Mouse (Mus musculus) gastrocnemius, postnatal 14 days (tissue): ENCODE measurements around the gene Wdr63. TPM values are rescaled to one million over a fixed set of nuclear protein-coding genes. Genes with fewer than 3 reads are reported as not detected.

Experiments used
- DNase-seq: peaks from one replicate; pipeline ENCODE4 v3.0.0; 2021; ENCODE audit warnings: mixed read lengths
- intact Hi-C: fragments of 180-260 bp; cut with DNase I; formaldehyde crosslinking; loops from one replicate; pipeline ENCODE4 v1.15.1; 2025; ENCODE audit warnings: low total_unique reads
- total RNA-seq, 2 experiments: library from RNA; stranded (reverse); gene quantifications; 2 replicates each; pipeline ENCODE4 v1.2.3; 2021

Gene Wdr63
- total RNA-seq, 2 experiments from 2014 or later: not detected

- intact Hi-C loops: loop anchor here (2.0 to 5.0 kb wide), 2 partner anchors 107 to 117 kb away; no protein-coding TSS in a partner anchor
- DNase-seq: no peak
Observed at GRCm38 (mm10) chr3:146059356-146059926, 48.5 kb downstream of the Wdr63 start.

- intact Hi-C loops: loop anchor here (2.0 to 5.0 kb wide), 2 partner anchors 106 to 119 kb away; no protein-coding TSS in a partner anchor
- peak; percentile 64 for DNase-seq
Observed at GRCm38 (mm10) chr3:146058263-146058662, 49.7 kb downstream of the Wdr63 start.

- DNase-seq: no peak
- intact Hi-C loops: loop anchor here (5.0 kb wide), 1 partner anchor 105 kb away; no protein-coding TSS in a partner anchor
Observed at GRCm38 (mm10) chr3:146057131-146057530, 50.8 kb downstream of the Wdr63 start.

- DNase-seq: no peak
- intact Hi-C loops: no loop called here
Observed at GRCm38 (mm10) chr3:146053873-146054272, 54.1 kb downstream of the Wdr63 start.

GRCm38 (mm10) chr3:146053082-146053814 lies 54.7 kb downstream of the Wdr63 start:
- DNase-seq: no peak
- intact Hi-C loops: no loop called here

- intact Hi-C loops: no loop called here
- DNase-seq: no peak
Observed at GRCm38 (mm10) chr3:146051277-146052007, 56.5 kb downstream of the Wdr63 start.

GRCm38 (mm10) chr3:146049951-146050350 lies 58.0 kb downstream of the Wdr63 start:
- DNase-seq: no peak
- intact Hi-C loops: no loop called here

GRCm38 (mm10) chr3:146047704-146048207 lies 60.2 kb downstream of the Wdr63 start:
- intact Hi-C loops: no loop called here
- DNase-seq: peak; percentile 44

- intact Hi-C loops: no loop called here
- no peak for DNase-seq
Observed at GRCm38 (mm10) chr3:146046076-146046475, 61.9 kb downstream of the Wdr63 start.

- intact Hi-C loops: no loop called here
- peak; percentile 42 for DNase-seq
Observed at GRCm38 (mm10) chr3:146044977-146045376, 63.0 kb downstream of the Wdr63 start.

GRCm38 (mm10) chr3:146041382-146041781 lies 66.5 kb downstream of the Wdr63 start:
- DNase-seq: no peak
- intact Hi-C loops: no loop called here

GRCm38 (mm10) chr3:146039132-146039903 lies 68.6 kb downstream of the Wdr63 start:
- intact Hi-C loops: no loop called here
- no peak for DNase-seq

- intact Hi-C loops: no loop called here
- DNase-seq: no peak
Observed at GRCm38 (mm10) chr3:146037906-146038305, 70.0 kb downstream of the Wdr63 start.

- no peak for DNase-seq
Observed at GRCm38 (mm10) chr3:146032976-146033375, 75.0 kb downstream of the Wdr63 start.

GRCm38 (mm10) chr3:146030255-146030836 lies 77.6 kb downstream of the Wdr63 start:
- intact Hi-C loops: no loop called here
- no peak for DNase-seq

More at GRCm38 (mm10) chr3:146032976-146033375, 75.0 kb downstream of the Wdr63 start:
- intact Hi-C loops: no loop called here

- intact Hi-C loops: no loop called here
- no peak for DNase-seq
Observed at GRCm38 (mm10) chr3:146029234-146029633, 78.7 kb downstream of the Wdr63 start.

GRCm38 (mm10) chr3:146028406-146028805 lies 79.5 kb downstream of the Wdr63 start:
- intact Hi-C loops: no loop called here
- DNase-seq: no peak

- no peak for DNase-seq
- intact Hi-C loops: no loop called here
Observed at GRCm38 (mm10) chr3:146027116-146027515, 80.8 kb downstream of the Wdr63 start.

GRCm38 (mm10) chr3:146025499-146025898 lies 82.4 kb downstream of the Wdr63 start:
- intact Hi-C loops: no loop called here
- no peak for DNase-seq
